Mouse (Mus musculus) brain, embryonic 18.5 days (tissue): Measurements from ENCODE around the gene Ddx39.

Experiments
- DNase-seq: peaks from one replicate; pipeline ENCODE4 v3.0.0-alpha.2; 2012; ENCODE audit warnings: low read depth, low spot score

Gene Ddx39

DNA sequence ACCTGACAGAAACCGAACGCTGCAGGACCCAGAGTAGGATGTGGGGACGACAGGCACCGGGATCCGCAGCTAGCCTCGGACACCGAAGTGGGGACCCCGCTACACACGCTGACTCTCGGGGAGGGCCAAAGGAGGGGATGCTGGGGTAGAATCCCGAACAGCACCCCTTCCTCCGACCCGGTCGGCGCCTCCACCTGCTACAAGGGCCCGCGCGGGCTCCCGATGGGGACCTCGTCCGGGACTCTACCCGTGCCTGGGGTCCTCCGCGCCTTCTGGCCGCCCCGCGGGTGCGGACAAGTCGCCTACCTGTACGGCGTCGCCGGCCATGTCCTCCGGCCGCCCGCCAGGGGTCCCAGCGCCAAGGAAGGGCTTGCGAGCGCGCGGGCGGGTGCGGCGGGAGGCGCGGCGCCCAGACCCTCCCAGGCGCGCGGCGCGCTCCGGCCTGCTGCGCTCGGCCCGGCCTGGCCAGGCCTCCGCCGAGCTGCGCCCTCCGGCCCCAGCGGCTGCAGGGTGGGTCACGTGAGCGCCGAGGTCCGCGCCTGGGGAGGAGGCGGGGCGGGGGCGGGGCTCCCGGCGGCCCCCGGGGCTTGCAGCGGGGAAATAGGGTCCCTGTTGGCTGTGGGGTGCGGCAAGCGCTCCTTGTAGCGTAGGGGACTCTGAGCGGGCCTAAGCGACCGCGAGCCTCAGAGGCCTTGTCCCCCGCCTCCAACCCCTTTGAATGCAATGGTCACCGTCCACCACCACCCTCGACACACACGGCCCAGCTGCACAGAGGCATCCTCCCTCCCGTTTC lies 16.1 kb upstream of the Ddx39 start, which contains the start of gene Pkn1:
Gene Pkn1 (minus strand): TSS at position 519 of the 793 bp plus-strand sequence.
- no peak for DNase-seq

- DNase-seq = no peak
Measured at GRCm38 (mm10) chr8:83699566-83699965, 15.4 kb upstream of the Ddx39 start.

DNA sequence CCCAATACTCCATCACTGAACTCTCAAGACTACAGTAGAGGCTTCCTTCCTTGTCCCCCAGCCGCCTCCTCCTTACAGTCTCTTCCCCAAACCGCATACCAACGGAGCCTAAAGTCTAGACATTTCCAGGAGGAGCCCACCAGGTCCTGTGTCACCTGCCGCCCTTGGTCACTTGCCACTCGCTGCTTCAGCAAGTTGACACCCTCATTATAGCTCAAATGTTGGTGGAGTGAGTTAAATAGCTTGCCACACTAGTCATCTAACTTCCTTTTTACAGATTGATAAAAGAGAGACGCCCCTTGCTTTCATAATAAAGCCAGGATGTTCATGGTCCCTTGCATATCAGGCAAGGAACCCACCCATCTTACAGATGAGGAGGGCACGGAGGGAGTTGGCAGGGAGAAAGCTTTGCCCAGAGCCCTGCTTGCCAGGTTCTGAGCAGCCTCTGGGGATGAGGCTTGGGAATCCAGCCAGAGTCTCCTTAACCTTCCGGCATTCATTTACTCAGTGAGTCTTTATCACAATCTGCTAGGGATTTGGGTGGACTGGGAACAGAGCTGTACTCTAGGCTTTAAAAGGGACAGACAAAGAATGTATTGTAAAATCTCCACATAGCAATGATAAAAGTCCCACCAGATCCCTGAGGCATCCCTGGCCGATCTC lies 14.4 kb upstream of the Ddx39 start:
- DNase-seq = no peak

DNA sequence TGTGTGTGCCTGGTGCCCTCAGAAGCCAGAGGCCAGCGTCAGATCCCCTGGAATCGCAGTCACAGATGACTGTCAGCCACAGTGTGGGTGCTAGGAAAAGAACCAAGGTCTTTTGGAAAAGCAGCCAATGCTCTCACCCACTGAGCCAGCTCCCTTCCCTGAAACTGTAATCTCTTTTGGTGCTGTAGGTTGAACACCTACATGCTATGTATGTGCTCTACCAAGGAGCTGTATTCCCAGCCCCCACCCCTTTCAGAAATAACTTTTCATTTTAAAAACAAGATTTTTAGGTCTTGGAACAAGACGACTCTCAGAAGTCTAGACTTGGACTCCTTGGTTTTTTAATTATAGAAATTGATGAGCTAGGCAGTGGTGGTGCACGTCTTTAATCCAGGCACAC lies 11.6 kb upstream of the Ddx39 start:
- no peak for DNase-seq

- no peak for DNase-seq
Measured at GRCm38 (mm10) chr8:83706411-83706810, 8.6 kb upstream of the Ddx39 start.

DNA sequence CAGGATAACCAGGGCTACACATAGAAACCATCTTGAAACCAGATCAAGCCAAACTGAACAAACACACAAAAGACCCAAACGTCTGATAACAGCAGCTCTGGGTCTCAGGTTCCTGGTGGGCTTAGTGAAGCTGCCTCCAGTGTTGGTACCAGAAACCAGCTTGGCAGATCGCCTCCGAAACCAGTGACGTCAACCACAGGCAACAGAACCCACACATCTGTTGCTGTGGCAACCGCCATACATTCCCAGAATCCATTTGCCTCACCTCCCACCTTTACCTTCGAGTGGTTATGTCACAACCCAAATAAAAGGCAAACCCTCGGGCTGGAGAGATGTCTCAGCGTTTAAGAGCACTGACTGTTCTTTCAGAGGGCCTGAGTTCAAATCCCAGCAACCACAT lies 7.4 kb upstream of the Ddx39 start:
- DNase-seq = no peak

- no peak for DNase-seq
Measured at GRCm38 (mm10) chr8:83714676-83715030, 324 bp upstream of the Ddx39 start.

- DNase-seq = no peak
Measured at GRCm38 (mm10) chr8:83715771-83716170, 794 bp downstream of the Ddx39 start.

DNA sequence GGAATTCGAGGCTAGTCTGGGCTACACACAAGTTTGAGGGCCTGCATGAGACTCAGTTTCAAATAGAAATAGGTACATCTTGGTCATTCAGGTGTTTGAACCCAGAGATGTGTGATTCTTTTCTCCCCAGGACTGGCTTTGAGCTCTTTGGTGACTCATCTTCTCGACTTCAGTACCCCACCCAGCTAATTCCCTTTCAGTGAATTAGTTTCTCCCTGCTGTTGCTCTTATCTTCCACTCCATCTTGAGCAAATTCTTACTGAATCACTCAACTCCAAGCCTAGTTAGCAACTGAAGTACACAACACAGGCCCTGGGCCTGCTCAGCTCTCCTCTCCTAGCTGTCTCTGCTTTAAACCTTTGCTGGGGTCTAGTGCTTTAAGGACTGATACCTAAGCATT lies 1.6 kb downstream of the Ddx39 start:
- no peak for DNase-seq

GRCm38 (mm10) chr8:83719048-83719447 lies 4.1 kb downstream of the Ddx39 start:
- no peak for DNase-seq

DNA sequence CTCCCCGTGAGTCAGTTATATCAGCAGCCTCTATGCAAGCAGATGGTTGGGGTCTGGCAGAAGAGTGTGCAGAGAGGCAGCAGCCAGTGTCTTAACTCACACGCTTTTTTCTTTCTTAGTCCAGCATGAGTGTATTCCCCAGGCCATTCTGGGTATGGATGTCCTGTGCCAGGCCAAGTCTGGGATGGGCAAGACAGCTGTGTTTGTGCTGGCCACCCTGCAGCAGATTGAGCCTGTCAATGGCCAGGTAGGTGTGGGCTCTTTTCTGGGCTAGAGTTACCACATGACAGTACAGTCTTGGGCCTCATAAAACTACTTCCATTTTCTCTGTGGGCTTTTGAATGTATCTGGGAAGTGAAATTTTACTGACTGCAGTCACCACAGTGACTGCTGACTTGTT lies 4.7 kb downstream of the Ddx39 start:
- no peak for DNase-seq

DNA sequence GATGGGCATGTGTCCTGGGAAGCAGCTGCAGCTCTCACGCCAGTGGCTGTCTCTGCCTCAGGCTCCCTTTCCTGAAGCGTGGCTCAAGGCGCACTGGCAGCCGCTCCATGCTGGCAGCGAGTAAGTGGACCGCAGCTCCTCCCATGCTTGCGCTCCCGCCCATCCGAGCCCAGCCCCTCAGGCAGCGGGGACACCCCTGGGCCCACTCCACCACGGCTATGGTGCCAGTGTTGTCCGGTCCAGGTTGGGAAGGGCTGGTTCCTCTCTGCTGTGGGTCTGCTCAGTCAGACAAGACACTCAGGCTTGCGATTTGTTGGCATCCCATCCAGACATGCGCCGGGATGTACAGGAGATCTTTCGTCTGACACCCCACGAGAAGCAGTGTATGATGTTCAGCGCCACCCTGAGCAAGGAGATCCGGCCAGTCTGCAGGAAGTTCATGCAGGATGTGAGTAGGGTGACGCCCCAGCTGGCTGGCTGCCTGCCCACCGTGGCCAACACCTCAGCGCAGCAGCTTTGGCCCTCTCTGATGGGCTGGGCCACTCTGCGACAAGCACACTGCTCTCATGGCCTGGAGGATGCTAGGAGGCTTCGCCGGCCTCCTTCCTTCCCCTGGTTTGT lies 6.5 kb downstream of the Ddx39 start:
- no peak for DNase-seq

DNA sequence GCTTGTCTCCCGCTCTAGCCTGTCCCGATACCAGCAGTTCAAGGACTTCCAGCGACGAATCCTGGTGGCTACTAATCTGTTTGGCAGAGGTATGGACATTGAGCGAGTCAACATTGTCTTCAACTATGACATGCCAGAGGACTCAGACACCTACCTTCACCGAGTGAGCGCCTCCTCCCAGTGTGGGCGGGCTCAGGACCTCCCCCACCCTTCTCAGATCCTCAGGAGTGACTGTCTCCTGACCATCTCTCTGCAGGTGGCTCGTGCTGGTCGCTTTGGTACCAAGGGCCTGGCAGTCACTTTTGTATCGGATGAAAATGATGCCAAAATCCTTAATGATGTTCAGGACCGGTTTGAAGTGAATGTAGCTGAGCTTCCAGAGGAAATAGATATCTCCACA lies 7.7 kb downstream of the Ddx39 start:
- no peak for DNase-seq

DNA sequence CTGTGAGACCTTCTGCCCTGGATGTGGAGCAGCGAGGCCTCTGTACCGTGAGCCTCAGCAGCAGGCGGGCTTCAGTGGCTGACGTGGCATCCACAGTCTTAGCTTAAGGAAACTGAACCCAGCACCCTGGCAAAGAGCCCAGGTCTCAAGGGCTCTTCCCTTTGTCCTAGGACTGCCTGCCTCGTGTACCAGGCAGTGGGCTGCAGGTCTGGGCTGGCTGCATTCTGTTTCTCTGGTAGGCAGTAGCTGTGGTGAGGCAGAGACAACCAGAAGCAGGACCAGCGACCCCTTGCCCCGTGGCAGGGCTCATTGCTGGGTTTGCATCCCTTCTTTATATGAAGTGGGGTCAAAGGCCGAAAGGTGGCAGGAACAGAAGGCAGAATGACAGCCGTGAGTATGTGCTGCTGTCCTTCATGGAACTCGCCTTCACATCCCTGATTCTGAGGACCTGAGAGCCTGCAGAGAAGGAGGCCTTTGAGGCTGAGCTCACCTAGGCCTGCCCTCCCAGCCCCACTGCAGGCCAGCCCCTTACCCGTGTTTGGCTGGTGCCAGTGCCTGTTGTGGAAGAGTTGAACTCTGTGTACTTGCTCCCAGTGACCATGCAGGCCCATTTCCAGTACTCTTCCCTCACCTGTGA lies 8.6 kb downstream of the Ddx39 start:
- no peak for DNase-seq

DNA sequence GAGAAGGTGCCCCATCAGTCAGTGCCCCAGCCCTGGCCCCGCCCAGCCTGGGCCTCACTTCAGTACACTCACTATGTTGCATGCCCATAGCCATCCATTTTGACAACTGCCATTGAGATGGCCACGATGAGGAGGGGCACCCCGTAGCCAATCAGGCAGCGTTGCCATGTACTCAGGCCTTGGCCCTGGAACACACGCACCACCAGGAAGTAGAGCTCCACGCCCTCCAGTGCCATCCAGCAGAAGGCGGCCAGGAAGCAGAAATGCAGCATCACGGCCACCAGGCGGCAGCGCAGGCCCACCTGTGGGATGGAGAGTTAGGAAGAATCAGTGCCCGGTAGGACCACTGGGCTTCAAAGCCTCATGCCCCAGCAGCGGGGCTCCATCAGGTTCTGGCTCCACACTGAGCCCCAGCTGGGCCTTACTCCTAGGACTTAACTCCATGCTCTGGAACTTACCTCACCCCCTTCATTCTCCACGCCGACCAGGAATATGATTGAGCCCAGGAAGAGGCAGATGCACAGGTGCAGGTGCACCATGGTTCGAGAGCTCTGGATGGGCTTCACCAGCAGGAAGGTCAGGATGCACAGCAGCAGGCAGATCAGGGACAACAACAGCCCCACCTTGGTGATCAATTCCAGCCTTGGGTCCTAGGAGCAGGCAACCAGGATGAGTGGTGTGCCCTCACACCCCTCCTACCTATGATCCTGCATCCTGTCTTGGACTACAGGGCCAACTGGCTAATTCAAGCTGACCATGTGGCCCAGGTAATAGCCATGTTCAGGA lies 9.9 kb downstream of the Ddx39 start:
- DNase-seq = no peak

DNA sequence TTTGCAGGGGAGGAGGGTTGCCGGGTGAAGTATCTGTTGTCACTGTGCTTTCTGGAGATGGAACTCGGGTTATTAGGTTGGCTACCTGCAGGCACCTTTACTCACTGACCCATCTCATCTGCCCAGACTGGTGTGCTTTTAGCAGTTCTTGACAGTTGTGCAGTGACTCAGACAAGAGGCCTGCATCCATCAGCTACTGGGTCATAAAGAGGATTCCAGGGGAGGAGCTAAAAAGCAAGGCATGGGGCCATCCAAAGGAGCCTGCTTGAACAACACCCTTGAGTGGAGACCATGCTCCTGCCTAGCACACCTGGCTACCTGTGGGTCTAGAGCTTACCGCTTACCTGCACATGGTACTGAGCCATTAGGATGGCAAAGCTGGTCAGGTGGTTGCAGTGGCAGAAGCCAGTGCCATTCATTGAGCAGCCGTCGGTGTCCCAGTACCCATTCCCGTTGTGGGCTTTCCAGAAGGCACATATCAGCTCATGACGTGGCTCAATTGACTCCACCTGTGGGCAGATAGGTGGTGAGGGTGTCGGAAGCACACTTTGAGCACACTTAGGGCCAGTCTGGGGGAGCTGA lies 10.6 kb downstream of the Ddx39 start:
- no peak for DNase-seq

DNA sequence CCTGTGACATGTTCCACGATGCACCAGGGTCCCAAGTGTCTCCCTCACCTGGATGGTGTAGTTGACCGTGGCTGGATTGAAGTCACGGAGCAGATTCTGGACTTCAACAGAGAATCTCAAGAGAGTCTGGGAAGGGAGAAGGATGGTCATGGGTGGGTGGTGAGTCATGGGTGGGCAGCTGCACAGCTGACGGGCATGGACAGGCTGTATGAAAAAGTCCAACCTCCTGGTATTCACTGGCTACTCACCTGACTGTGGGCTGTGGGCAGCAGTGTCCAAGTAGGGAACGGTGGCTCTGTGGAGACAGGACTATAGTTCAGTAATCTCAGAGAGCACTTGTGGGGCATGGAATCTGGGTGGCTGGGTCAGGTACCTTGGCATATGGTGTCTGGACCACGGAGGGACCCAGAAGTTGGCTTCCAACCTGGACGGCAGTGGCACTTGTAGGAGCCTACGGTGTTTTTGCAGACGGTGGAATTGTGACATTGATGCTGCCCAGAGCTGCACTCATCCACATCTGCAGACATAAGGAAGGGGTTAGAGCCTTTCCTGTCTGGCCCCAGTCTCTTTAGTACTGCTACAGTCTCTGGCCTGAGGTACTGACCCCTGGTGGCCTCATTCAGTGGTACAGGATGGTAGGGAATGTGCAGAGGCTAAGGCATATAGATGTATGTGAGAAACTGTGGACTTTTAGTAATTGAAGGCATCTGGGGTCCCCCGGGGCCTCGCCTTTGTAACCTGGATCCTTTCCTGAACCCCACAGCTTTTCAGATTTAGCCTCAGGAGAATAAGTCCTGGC lies 14.2 kb downstream of the Ddx39 start:
- no peak for DNase-seq

DNA sequence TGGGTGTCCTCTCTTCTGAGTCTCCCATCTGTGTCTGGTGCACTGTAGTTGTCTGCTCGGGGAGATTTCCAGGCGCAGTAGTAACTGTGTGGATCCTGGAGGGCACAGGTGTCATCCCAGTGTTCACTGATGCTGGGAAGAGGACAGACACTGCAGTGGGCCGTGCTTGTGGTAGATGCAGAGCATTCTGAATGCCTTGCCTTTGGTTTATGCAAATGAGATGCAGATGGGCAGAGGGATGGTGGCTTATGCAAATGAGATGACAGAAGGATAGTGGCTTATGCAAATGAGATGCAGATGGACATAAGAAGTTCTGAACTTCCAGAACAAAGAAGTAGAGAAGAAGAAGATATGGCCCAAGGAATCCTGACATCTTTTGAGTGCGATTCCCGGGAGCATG lies 16.9 kb downstream of the Ddx39 start:
- no peak for DNase-seq

- DNase-seq = no peak
Measured at GRCm38 (mm10) chr8:83732919-83733318, 17.9 kb downstream of the Ddx39 start.

DNA sequence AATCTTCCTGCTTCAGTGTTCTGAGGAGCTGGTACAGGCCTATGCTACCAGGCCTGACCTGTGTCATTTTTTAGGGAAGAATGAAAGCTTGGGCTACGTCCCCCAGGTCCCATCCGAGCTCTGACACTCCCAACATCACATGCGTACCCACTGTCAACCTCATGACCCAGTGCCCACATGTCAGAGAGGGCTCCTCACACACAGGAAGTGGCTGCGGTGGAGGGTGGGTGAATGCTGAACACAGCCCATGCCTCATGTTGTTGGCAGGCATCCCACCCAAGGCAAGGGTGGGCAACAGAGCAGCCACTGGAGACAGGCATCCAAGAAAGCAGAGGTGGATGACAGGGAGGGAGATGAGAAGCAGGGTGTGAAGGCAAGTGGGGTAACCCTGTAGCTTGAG lies 21.7 kb downstream of the Ddx39 start:
- DNase-seq = no peak
